Mouse (Mus musculus) megakaryocyte, embryonic 14.5 days (primary cell): ENCODE data around the gene Serpina3c.

Source experiments
- FLI1 ChIP-seq: IDR thresholded peaks from 2 replicates; pipeline ENCODE4 v1.6.1; 2012; ENCODE audit warnings: low read length, inconsistent platforms, mixed read lengths
- GATA1 ChIP-seq: IDR thresholded peaks from 3 replicates; pipeline ENCODE4 v1.6.1; 2012; ENCODE audit warnings: mixed read lengths, low read length, inconsistent platforms, borderline replicate concordance

GRCm38 (mm10) chr12:104175636-104176035 lies 22.0 kb upstream of the Serpina3c start:
- no peak for TF ChIP-seq GATA1
- TF ChIP-seq FLI1: no peak
